Mouse (Mus musculus): Measurements from ENCODE around the gene Ikzf1. TPM values are rescaled to one million over a fixed set of nuclear protein-coding genes. Genes with fewer than 3 reads are reported as not detected.

The Ikzf1 gene
- polyA plus RNA-seq, 1 experiment from 2014 or later = 0.63 TPM

DNA sequence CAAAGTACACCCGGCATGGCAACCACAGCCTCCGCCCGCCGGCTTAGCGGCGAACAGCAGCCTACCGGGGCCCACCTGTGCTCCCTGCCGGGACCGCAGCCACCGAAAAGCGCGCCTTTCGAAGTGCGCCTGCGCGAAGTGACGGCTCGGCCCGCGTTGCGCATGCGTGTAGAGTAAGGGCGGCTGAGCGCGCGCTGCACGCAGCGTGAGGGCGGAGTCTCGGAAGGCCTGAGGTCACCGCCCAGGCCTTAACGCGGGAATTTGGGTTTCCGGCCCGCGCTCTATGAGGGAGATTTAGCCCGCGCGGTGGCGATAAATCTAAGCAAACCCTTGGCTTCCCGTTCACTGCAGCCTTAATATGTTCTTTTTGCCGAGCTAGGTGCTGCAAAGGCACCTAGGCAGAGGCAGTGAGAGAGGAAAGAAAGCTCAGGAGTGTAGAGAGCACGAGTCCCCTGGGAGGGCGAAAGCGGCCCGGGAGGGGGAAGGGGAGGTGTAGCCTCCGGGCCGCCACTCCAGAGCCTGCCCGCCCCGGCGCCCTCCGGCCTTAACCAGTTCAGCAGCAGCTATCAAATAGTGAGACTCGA, 124.1 kb downstream of the Ikzf1 start, which contains the start of gene Fignl1:
TSS of gene Fignl1 (minus strand) at position 143 of the 584 bp plus-strand sequence.
- H3K4me2 ChIP-seq = peak within 1 kb of the TSS; percentile 78
- H3K27me3 ChIP-seq = no peaks in the 10 kb centered on the region
- peaks cover 12% of the 10 kb centered on the region for H3K4me1 ChIP-seq
- peak within 1 kb of the TSS; percentile 86 for H3K9ac ChIP-seq
- peak; percentile 95 for ATAC-seq
- WGBS = under 1% methylated on average over 53 of the region's 53 CpGs
- peak within 1 kb of the TSS; percentile 97 for H3K27ac ChIP-seq
- peaks cover 10% of the 10 kb centered on the region; the same call in 1 of the 2 replicates for H3K36me3 ChIP-seq (ENCODE audit: poor library complexity, severe bottlenecking)
- peak within 1 kb of the TSS; percentile 66 for H3K4me3 ChIP-seq
- H3K9me3 ChIP-seq (replicated peaks) = no peaks in the 10 kb centered on the region

GRCm38 (mm10) chr11:11809404-11810175, 124.8 kb downstream of the Ikzf1 start:
- Histone ChIP-seq H3K4me3 (peak overlapping the region; percentile 66), H3K4me1 (peaks cover 12% of the 10 kb centered on the region), H3K27ac (peak overlapping the region; percentile 97), H3K36me3 (ENCODE audit: poor library complexity, severe bottlenecking) (0 out of 2 replicates have a peak, but pooled peaks cover 3% of the 10 kb centered on the region), H3K4me2 (peak overlapping the region; percentile 78), H3K9ac (peak overlapping the region; percentile 86), H3K9me3 (replicated peaks) (no peaks in the 10 kb centered on the region), H3K27me3 (no peaks in the 10 kb centered on the region)
- 2% methylated on average over 11 of the region's 11 CpGs for WGBS
- peak; percentile 20 for ATAC-seq

- H3K9ac ChIP-seq = peak overlapping the region; percentile 34; the same call in 1 of the 2 replicates
- peak overlapping the region; percentile 12; the same call in 1 of the 2 replicates for H3K4me3 ChIP-seq
- 23% methylated on average over 9 of the region's 9 CpGs for WGBS
- no peaks in the 10 kb centered on the region for H3K36me3 ChIP-seq (ENCODE audit: poor library complexity, severe bottlenecking)
- ATAC-seq = peak; percentile 20; the same call in 1 of the 2 replicates
- no peaks in the 10 kb centered on the region for H3K27me3 ChIP-seq
- peak overlapping the region; percentile 44 for H3K4me2 ChIP-seq
- peaks cover 12% of the 10 kb centered on the region for H3K4me1 ChIP-seq
- H3K27ac ChIP-seq = no peak overlapping the region
- no peaks in the 10 kb centered on the region for H3K9me3 ChIP-seq (replicated peaks)
Measured at GRCm38 (mm10) chr11:11811906-11812480, 127.2 kb downstream of the Ikzf1 start.

- WGBS = 57% methylated on average over 3 of the region's 3 CpGs
Measured at GRCm38 (mm10) chr11:11815737-11816136, 130.9 kb downstream of the Ikzf1 start.

DNA sequence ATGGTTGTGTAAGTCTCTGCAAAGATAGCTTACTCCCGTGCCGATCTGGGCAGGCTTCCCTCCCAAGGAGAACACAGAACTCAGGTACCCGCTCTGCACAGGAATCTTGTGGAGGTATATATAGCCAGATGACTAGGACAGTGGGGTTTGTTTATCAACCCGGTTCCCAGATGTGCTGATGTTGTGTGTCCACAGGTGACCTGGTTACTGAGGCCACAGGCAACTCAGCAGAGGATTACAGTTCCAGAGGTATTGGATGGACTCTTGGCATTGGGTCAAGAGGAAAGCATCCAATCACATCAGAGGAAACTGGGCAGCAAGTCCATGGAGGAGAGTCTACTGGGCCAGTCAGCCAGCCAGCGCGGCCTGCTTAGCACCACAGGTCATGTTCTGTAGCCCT, 134.0 kb downstream of the Ikzf1 start:
- ATAC-seq = no peak
- no peak overlapping the region for H3K9ac ChIP-seq
- no peaks in the 10 kb centered on the region for H3K27me3 ChIP-seq
- no peak overlapping the region for H3K27ac ChIP-seq
- H3K36me3 ChIP-seq (ENCODE audit: poor library complexity, severe bottlenecking) = no peaks in the 10 kb centered on the region
- H3K4me2 ChIP-seq = no peak overlapping the region
- 92% methylated on average over 6 of the region's 6 CpGs for WGBS
- H3K4me3 ChIP-seq = no peak overlapping the region
- H3K4me1 ChIP-seq = peaks cover 29% of the 10 kb centered on the region
- no peaks in the 10 kb centered on the region for H3K9me3 ChIP-seq (replicated peaks)

More at GRCm38 (mm10) chr11:11815737-11816136, 130.9 kb downstream of the Ikzf1 start:
- H3K9ac ChIP-seq = no peak overlapping the region
- H3K4me2 ChIP-seq = no peak overlapping the region
- H3K27ac ChIP-seq = no peak overlapping the region
- H3K4me3 ChIP-seq = no peak overlapping the region
- H3K27me3 ChIP-seq = no peaks in the 10 kb centered on the region
- no peak for ATAC-seq
- H3K36me3 ChIP-seq (ENCODE audit: poor library complexity, severe bottlenecking) = no peaks in the 10 kb centered on the region
- peaks cover 3% of the 10 kb centered on the region for H3K4me1 ChIP-seq
- no peaks in the 10 kb centered on the region for H3K9me3 ChIP-seq (replicated peaks)

DNA sequence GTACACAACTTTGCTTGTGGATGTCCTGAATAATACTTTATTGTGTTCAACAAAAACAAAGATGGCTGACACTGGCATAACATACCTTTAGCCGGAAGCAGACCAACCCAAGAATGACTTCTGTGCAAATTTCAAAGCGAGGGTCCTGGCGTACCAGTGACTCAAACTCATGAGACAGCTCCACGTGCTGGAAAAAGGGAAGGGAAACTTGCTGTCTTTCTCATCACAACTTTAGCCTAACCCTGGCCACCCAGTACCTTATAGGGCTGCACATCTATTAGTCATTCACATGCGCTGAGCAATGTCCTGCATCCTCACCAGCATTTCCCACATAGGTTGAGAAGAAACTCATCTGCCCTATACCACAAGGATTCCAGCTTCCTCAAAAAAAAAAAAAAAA, 134.4 kb downstream of the Ikzf1 start:
- WGBS = 91% methylated on average over 5 of the region's 5 CpGs
- no peak overlapping the region for H3K4me2 ChIP-seq
- H3K27me3 ChIP-seq = no peaks in the 10 kb centered on the region
- no peak for ATAC-seq
- no peaks in the 10 kb centered on the region for H3K36me3 ChIP-seq (ENCODE audit: poor library complexity, severe bottlenecking)
- H3K4me1 ChIP-seq = peaks cover 33% of the 10 kb centered on the region
- no peak overlapping the region for H3K4me3 ChIP-seq
- no peaks in the 10 kb centered on the region for H3K9me3 ChIP-seq (replicated peaks)
- H3K27ac ChIP-seq = no peak overlapping the region
- no peak overlapping the region for H3K9ac ChIP-seq

DNA sequence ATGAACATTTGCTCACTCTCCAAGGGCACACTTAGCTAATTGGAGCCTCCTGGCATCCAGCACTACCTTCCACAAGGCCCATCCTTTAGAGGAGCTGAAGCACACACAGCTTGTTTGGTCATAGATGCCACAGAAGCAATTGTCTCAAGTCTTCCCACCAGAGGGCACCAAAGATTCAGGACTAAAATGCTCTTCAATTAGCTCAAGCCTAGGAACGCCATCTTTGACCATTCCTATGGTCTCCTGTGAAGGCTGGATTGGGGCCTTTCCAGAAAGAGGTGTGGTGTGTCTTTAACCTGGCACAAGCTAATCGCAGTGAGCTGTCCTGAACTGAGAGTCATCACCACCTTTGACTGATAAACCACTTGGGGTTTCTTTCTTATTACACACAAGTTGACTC, 135.4 kb downstream of the Ikzf1 start:
- no peaks in the 10 kb centered on the region for H3K9me3 ChIP-seq (replicated peaks)
- H3K4me3 ChIP-seq = no peak overlapping the region
- H3K4me1 ChIP-seq = peaks cover 43% of the 10 kb centered on the region

GRCm38 (mm10) chr11:11820737-11821136, 135.9 kb downstream of the Ikzf1 start:
- peaks cover 45% of the 10 kb centered on the region for H3K4me1 ChIP-seq
- no peak overlapping the region for H3K4me3 ChIP-seq
- ATAC-seq = peak; percentile 2; the same call in 1 of the 2 replicates
- no peaks in the 10 kb centered on the region for H3K9me3 ChIP-seq (replicated peaks)
- no peak overlapping the region for H3K9ac ChIP-seq
- 82% methylated on average over 3 of the region's 3 CpGs for WGBS
- no peaks in the 10 kb centered on the region for H3K36me3 ChIP-seq (ENCODE audit: poor library complexity, severe bottlenecking)
- H3K4me2 ChIP-seq = no peak overlapping the region
- no peaks in the 10 kb centered on the region for H3K27me3 ChIP-seq
- H3K27ac ChIP-seq = peak overlapping the region; percentile 54; the same call in 1 of the 2 replicates

More for the DNA sequence above, 135.4 kb downstream of the Ikzf1 start:
- no peak overlapping the region for H3K9ac ChIP-seq
- peak; percentile 71 for ATAC-seq
- no peak overlapping the region for H3K27ac ChIP-seq
- H3K4me2 ChIP-seq = no peak overlapping the region
- 7% methylated on average over 2 of the region's 2 CpGs for WGBS
- H3K36me3 ChIP-seq (ENCODE audit: poor library complexity, severe bottlenecking) = no peaks in the 10 kb centered on the region
- H3K27me3 ChIP-seq = no peaks in the 10 kb centered on the region

GRCm38 (mm10) chr11:11821387-11821975, 136.7 kb downstream of the Ikzf1 start:
- WGBS = 6% methylated on average over 16 of the region's 16 CpGs

More at GRCm38 (mm10) chr11:11821387-11821975, 136.7 kb downstream of the Ikzf1 start:
- peak; percentile 88 for ATAC-seq
- peak overlapping the region; percentile 10 for H3K9ac ChIP-seq
- no peak overlapping the region for H3K4me3 ChIP-seq
- H3K27me3 ChIP-seq = no peaks in the 10 kb centered on the region
- no peaks in the 10 kb centered on the region for H3K36me3 ChIP-seq (ENCODE audit: poor library complexity, severe bottlenecking)
- H3K4me1 ChIP-seq = peaks cover 45% of the 10 kb centered on the region
- peak overlapping the region; percentile 73 for H3K27ac ChIP-seq
- peak overlapping the region; percentile 45 for H3K4me2 ChIP-seq
- H3K9me3 ChIP-seq (replicated peaks) = no peaks in the 10 kb centered on the region
